Mouse (Mus musculus): Measurements from ENCODE around the gene Foxp3. TPM values are rescaled to one million over a fixed set of nuclear protein-coding genes. Genes with fewer than 3 reads are reported as not detected.

Foxp3 gene
- total and polyA plus RNA-seq, 2 experiments from 2014 or later: 0.16 to 0.30 TPM

- TF ChIP-seq CTCF (IDR thresholded peaks at IDR 0.05): no peak
- ATAC-seq (ENCODE audit: low FRiP score): no peak
- 59% methylated on average over 7 of the region's 7 CpGs for WGBS
- no peak overlapping the region for H3K9ac ChIP-seq (replicated peaks; ENCODE audit: low read length, poor library complexity, severe bottlenecking)
- H3K4me3 ChIP-seq (ENCODE audit: low read depth, low read length): no peak overlapping the region
- no peak overlapping the region for H3K27ac ChIP-seq (ENCODE audit: low read depth, low read length)
- no peak overlapping the region for H3K4me2 ChIP-seq (ENCODE audit: low read depth, low read length, poor library complexity, severe bottlenecking)
- H3K9me3 ChIP-seq (ENCODE audit: low read length): no peaks in the 10 kb centered on the region
- no peaks in the 10 kb centered on the region for H3K27me3 ChIP-seq (ENCODE audit: insufficient read depth, low read length)
- H3K36me3 ChIP-seq (ENCODE audit: insufficient read depth, low read length): no peaks in the 10 kb centered on the region
- no peak for DNase-seq (ENCODE audit: low spot score)
- H3K4me1 ChIP-seq (ENCODE audit: insufficient read depth, low read length): peaks cover 4% of the 10 kb centered on the region; the same call in 1 of the 2 replicates
Observed at GRCm38 (mm10) chrX:7570481-7571175, 2.8 kb upstream of the Foxp3 start.

GRCm38 (mm10) chrX:7571565-7572136 is 1.8 kb upstream of the Foxp3 start:
- no peak for DNase-seq (ENCODE audit: low spot score)
- H3K27me3 ChIP-seq (ENCODE audit: insufficient read depth, low read length): no peaks in the 10 kb centered on the region
- no peak overlapping the region for H3K27ac ChIP-seq (ENCODE audit: low read depth, low read length)
- TF ChIP-seq CTCF (IDR thresholded peaks at IDR 0.05): no peak
- H3K4me3 ChIP-seq (ENCODE audit: low read depth, low read length): no peak overlapping the region
- WGBS: 91% methylated on average over 9 of the region's 9 CpGs
- ATAC-seq (ENCODE audit: low FRiP score): no peak
- H3K9me3 ChIP-seq (ENCODE audit: low read length): no peaks in the 10 kb centered on the region
- no peaks in the 10 kb centered on the region for H3K36me3 ChIP-seq (ENCODE audit: insufficient read depth, low read length)
- H3K4me1 ChIP-seq (ENCODE audit: insufficient read depth, low read length): peaks cover 4% of the 10 kb centered on the region; the same call in 1 of the 2 replicates
- H3K9ac ChIP-seq (replicated peaks; ENCODE audit: low read length, poor library complexity, severe bottlenecking): no peak overlapping the region
- no peak overlapping the region for H3K4me2 ChIP-seq (ENCODE audit: low read depth, low read length, poor library complexity, severe bottlenecking)

GRCm38 (mm10) chrX:7572466-7572865 is 978 bp upstream of the Foxp3 start:
- 0 out of 2 replicates have a peak overlapping the region, but pooled peaks have one; percentile 53 for H3K4me2 ChIP-seq (ENCODE audit: low read depth, low read length, poor library complexity, severe bottlenecking)
- H3K36me3 ChIP-seq (ENCODE audit: insufficient read depth, low read length): no peaks in the 10 kb centered on the region
- H3K27me3 ChIP-seq (ENCODE audit: insufficient read depth, low read length): no peaks in the 10 kb centered on the region
- peaks cover 4% of the 10 kb centered on the region; the same call in 1 of the 2 replicates for H3K4me1 ChIP-seq (ENCODE audit: insufficient read depth, low read length)
- no peak for TF ChIP-seq CTCF (IDR thresholded peaks at IDR 0.05)
- no peaks in the 10 kb centered on the region for H3K9me3 ChIP-seq (ENCODE audit: low read length)
- ATAC-seq (ENCODE audit: low FRiP score): no peak
- 83% methylated on average over 10 of the region's 10 CpGs for WGBS
- H3K27ac ChIP-seq (ENCODE audit: low read depth, low read length): no peak overlapping the region
- no peak for DNase-seq (ENCODE audit: low spot score)
- no peak overlapping the region for H3K4me3 ChIP-seq (ENCODE audit: low read depth, low read length)
- H3K9ac ChIP-seq (replicated peaks; ENCODE audit: low read length, poor library complexity, severe bottlenecking): no peak overlapping the region

- TF ChIP-seq CTCF (IDR thresholded peaks at IDR 0.05): no peak
- peak within 1 kb of the TSS; percentile 90 for H3K27ac ChIP-seq (ENCODE audit: low read depth, low read length)
- peak within 1 kb of the TSS; percentile 69 for H3K9ac ChIP-seq (replicated peaks; ENCODE audit: low read length, poor library complexity, severe bottlenecking)
- ATAC-seq (ENCODE audit: low FRiP score) (peak; percentile 99), DNase-seq (ENCODE audit: low spot score) (peak; percentile 97)
- H3K4me2 ChIP-seq (ENCODE audit: low read depth, low read length, poor library complexity, severe bottlenecking): peak within 1 kb of the TSS; percentile 53
- peaks cover 4% of the 10 kb centered on the region; the same call in 1 of the 2 replicates for H3K4me1 ChIP-seq (ENCODE audit: insufficient read depth, low read length)
- no peaks in the 10 kb centered on the region for H3K9me3 ChIP-seq (ENCODE audit: low read length)
- H3K36me3 ChIP-seq (ENCODE audit: insufficient read depth, low read length): no peaks in the 10 kb centered on the region
- no peaks in the 10 kb centered on the region for H3K27me3 ChIP-seq (ENCODE audit: insufficient read depth, low read length)
- H3K4me3 ChIP-seq (ENCODE audit: low read depth, low read length): peak within 1 kb of the TSS; percentile 49
- WGBS: 20% methylated on average over 42 of the region's 65 CpGs
Observed at GRCm38 (mm10) chrX:7574087-7574884, 842 bp downstream of the Foxp3 start, which contains the start of gene Ppp1r3f. Gene Ppp1r3f, minus strand, starts transcription at chrX:7574283.

GRCm38 (mm10) chrX:7574885-7575231 is 1.4 kb downstream of the Foxp3 start:
- ATAC-seq (ENCODE audit: low FRiP score): no peak
- Histone ChIP-seq H3K27me3 (ENCODE audit: insufficient read depth, low read length) (no peaks in the 10 kb centered on the region), H3K27ac (ENCODE audit: low read depth, low read length) (peak overlapping the region; percentile 68; the same call in 1 of the 2 replicates), H3K36me3 (ENCODE audit: insufficient read depth, low read length) (no peaks in the 10 kb centered on the region), H3K4me3 (ENCODE audit: low read depth, low read length) (peak overlapping the region; percentile 49), H3K4me2 (ENCODE audit: low read depth, low read length, poor library complexity, severe bottlenecking) (peak overlapping the region; percentile 36), H3K9ac (replicated peaks; ENCODE audit: low read length, poor library complexity, severe bottlenecking) (no peak overlapping the region), H3K4me1 (ENCODE audit: insufficient read depth, low read length) (peaks cover 4% of the 10 kb centered on the region; the same call in 1 of the 2 replicates), H3K9me3 (ENCODE audit: low read length) (no peaks in the 10 kb centered on the region)
- TF ChIP-seq CTCF (IDR thresholded peaks at IDR 0.05): no peak
- 24% methylated on average over 5 of the region's 6 CpGs for WGBS
- DNase-seq (ENCODE audit: low spot score): no peak

Measured in midbrain, postnatal 0 days (tissue).